Mouse (Mus musculus) midbrain, embryonic 16.5 days (tissue): ENCODE data around the gene Dlg4. TPM values are rescaled to one million over a fixed set of nuclear protein-coding genes. Genes with fewer than 3 reads are reported as not detected.
A peak's percentile ranks its signal among the peaks of the same experiment; 100 is the strongest.

ENCODE experiments used
- ATAC-seq: fragments of 200-750 bp; cut with Nextera tagmentation; 2 replicates; pipeline ENCODE4 v1.8.0; 2017; ENCODE audit warnings: moderate TSS enrichment
- H3K27ac ChIP-seq: fragments of 300-500 bp; sonication (generic); 2 replicates; pipeline ENCODE4 v1.5.1; 2014; ENCODE audit warnings: mild to moderate bottlenecking, low read length, mixed read lengths
- H3K27me3 ChIP-seq: fragments of 300-500 bp; sonication (generic); 2 replicates; pipeline ENCODE4 v1.6.1; 2014; ENCODE audit warnings: low read depth, low read length, mixed read lengths; ENCODE audit not compliant: control insufficient read depth, insufficient read depth
- H3K36me3 ChIP-seq: fragments of 300-500 bp; sonication (generic); 2 replicates; pipeline ENCODE4 v1.6.1; 2014; ENCODE audit warnings: mild to moderate bottlenecking, low read length, moderate library complexity, mixed read lengths; ENCODE audit not compliant: control insufficient read depth, insufficient read depth
- H3K4me1 ChIP-seq: fragments of 300-500 bp; sonication (generic); 2 replicates; pipeline ENCODE4 v1.6.1; 2014; ENCODE audit warnings: mild to moderate bottlenecking, low read length, mixed read lengths; ENCODE audit not compliant: control insufficient read depth, insufficient read depth
- H3K4me2 ChIP-seq: fragments of 300-500 bp; sonication (generic); 2 replicates; pipeline ENCODE4 v1.6.1; 2014; ENCODE audit warnings: mild to moderate bottlenecking, low read length, mixed read lengths
- H3K4me3 ChIP-seq: fragments of 300-500 bp; sonication (generic); 2 replicates; pipeline ENCODE4 v1.5.1; 2014; ENCODE audit warnings: low read depth, mild to moderate bottlenecking, low read length, moderate library complexity, mixed read lengths
- H3K9ac ChIP-seq: fragments of 300-500 bp; sonication (generic); 2 replicates; pipeline ENCODE4 v1.6.1; 2014; ENCODE audit warnings: low read depth, low read length, mixed read lengths
- H3K9me3 ChIP-seq: fragments of 300-500 bp; sonication (generic); replicated peaks from 2 replicates; pipeline ENCODE4 v1.6.1; 2014; ENCODE audit warnings: mild to moderate bottlenecking, low read length, mixed read lengths; ENCODE audit not compliant: control insufficient read depth, poor library complexity, severe bottlenecking
- WGBS: fragments of 180-500 bp; shearing (Covaris S2); extraction: QIAGEN DNeasy Blood & Tissue Kit; methylation state at CpG from one replicate; pipeline ENCODE4 v1.1.7; 2014; 5-methylcytosine and 5-hydroxymethylcytosine counted together
- microRNA counts: library from miRNA; unstranded; fragments of <30 nt; microRNA quantifications from one replicate; lab custom pipeline; 2016
- microRNA-seq: library from miRNA; unstranded; fragments of <30 nt; microRNA quantifications from one replicate; pipeline ENCODE4, GENCODE M21; 2017
- polyA plus RNA-seq: library from polyadenylated mRNA; unstranded; fragments of >200 nt; fragmentation: Nextera tagmentation; extraction: Ambion mirVana; gene quantifications from 2 replicates; pipeline ENCODE4 v1.2.1, GENCODE M21; 2015

Gene Dlg4
- polyA plus RNA-seq, 1 experiment from 2014 or later, result 23.4 TPM

- no peaks in the 10 kb centered on the region for H3K4me1 ChIP-seq
- H3K4me3 ChIP-seq, result no peak within 1 kb of the TSS
- no peaks in the 10 kb centered on the region for H3K9me3 ChIP-seq
- no peak within 1 kb of the TSS for H3K4me2 ChIP-seq
- no peaks in the 10 kb centered on the region for H3K36me3 ChIP-seq
- H3K27me3 ChIP-seq, result no peaks in the 10 kb centered on the region
- H3K27ac ChIP-seq, result no peak within 1 kb of the TSS
- no peak within 1 kb of the TSS for H3K9ac ChIP-seq
- WGBS, result 84% methylated on average over 12 of the region's 12 CpGs
- ATAC-seq, result no peak
Observed at GRCm38 (mm10) chr11:70091986-70092783, 75.4 kb downstream of the Dlg4 start, which contains the start of gene Asgr2. TSS of gene Asgr2 (plus strand) at chr11:70092644.

MicroRNAs within 50 kb of the gene (microRNA counts, 519-probe panel; counts per million panel counts)
- microRNA mmu-miR-324-3p (lab: Ali Mortazavi, UCI) (386 counts per million, percentile 18 among the panel's probes with 10 or more counts), microRNA mmu-miR-324-5p (lab: Ali Mortazavi, UCI) (2,211 counts per million, percentile 63 among the panel's probes with 10 or more counts)

Small RNAs within 50 kb of the gene (microRNA-seq; reads per million reads assigned to microRNA genes)
- gene Gm44349, result not detected
- 4,028 reads per million, percentile 89 among the genes with 10 or more reads in this experiment for gene Mir324

Other genes starting within 250 kb of the Dlg4 start
- gene Chrnb1, start 221.0 kb upstream of the Dlg4 start, polyA plus RNA-seq, result 1.4 and 1.6 TPM in 2 replicates
- 4.1 and 4.5 TPM in 2 replicates for gene Fgf11, start 215.1 kb upstream of the Dlg4 start, polyA plus RNA-seq
- 0.54 and 0.56 TPM in 2 replicates for gene Tmem102, start 211.3 kb upstream of the Dlg4 start, polyA plus RNA-seq
- gene Gm39566, start 201.6 kb upstream of the Dlg4 start, polyA plus RNA-seq, result not detected in 2 replicates
- gene Spem2, start 198.5 kb upstream of the Dlg4 start, polyA plus RNA-seq, result not detected in 2 replicates
- 0.24 and 0.68 TPM in 2 replicates for gene Spem1, start 194.8 kb upstream of the Dlg4 start, polyA plus RNA-seq
- 20.6 and 21.5 TPM in 2 replicates for gene Nlgn2, start 179.2 kb upstream of the Dlg4 start, polyA plus RNA-seq
- 271 and 312 TPM in 2 replicates for gene Tmem256, start 178.4 kb upstream of the Dlg4 start, polyA plus RNA-seq
- gene Plscr3, start 170.6 kb upstream of the Dlg4 start, polyA plus RNA-seq, result 46.3 and 48.1 TPM in 2 replicates
- gene Tnk1, start 158.2 kb upstream of the Dlg4 start, polyA plus RNA-seq, result 0.11 and 0.35 TPM in 2 replicates
- not detected in 2 replicates for gene Tmem95, start 138.9 kb upstream of the Dlg4 start, polyA plus RNA-seq
- gene Kctd11, start 135.5 kb upstream of the Dlg4 start, polyA plus RNA-seq, result 1.3 and 1.9 TPM in 2 replicates
- 0.26 and 0.42 TPM in 2 replicates for gene Acap1, start 121.4 kb upstream of the Dlg4 start, polyA plus RNA-seq
- gene 2810408A11Rik, start 116.0 kb upstream of the Dlg4 start, polyA plus RNA-seq, result 6.6 and 7.4 TPM in 2 replicates
- gene Neurl4, start 115.9 kb upstream of the Dlg4 start, polyA plus RNA-seq, result 18.7 and 24.1 TPM in 2 replicates
- 70.3 TPM in 2 replicates for gene Gps2, start 103.1 kb upstream of the Dlg4 start, polyA plus RNA-seq
- 1,061 and 1,062 TPM in 2 replicates for gene Eif5a, start 95.0 kb upstream of the Dlg4 start, polyA plus RNA-seq
- gene Ybx2, start 81.1 kb upstream of the Dlg4 start, polyA plus RNA-seq, result 5.1 and 7.2 TPM in 2 replicates
- 3.1 and 3.2 TPM in 2 replicates for gene Slc2a4, start 68.8 kb upstream of the Dlg4 start, polyA plus RNA-seq
- gene Cldn7, start 52.2 kb upstream of the Dlg4 start, polyA plus RNA-seq, result 0.40 and 0.70 TPM in 2 replicates
- gene Ctdnep1, start 35.8 kb upstream of the Dlg4 start, polyA plus RNA-seq, result 23.0 and 24.4 TPM in 2 replicates
- gene Elp5, start 34.4 kb upstream of the Dlg4 start, polyA plus RNA-seq, result 162 and 173 TPM in 2 replicates
- 527 and 528 TPM in 2 replicates for gene Gabarap, start 25.8 kb upstream of the Dlg4 start, polyA plus RNA-seq
- gene Phf23, start 21.2 kb upstream of the Dlg4 start, polyA plus RNA-seq, result 51.2 and 58.6 TPM in 2 replicates
- gene Dvl2, start 16.3 kb upstream of the Dlg4 start, polyA plus RNA-seq, result 21.9 and 26.1 TPM in 2 replicates
- gene Acadvl, start 1.5 kb upstream of the Dlg4 start, polyA plus RNA-seq, result 56.3 and 61.6 TPM in 2 replicates
- 2.3 and 3.0 TPM in 2 replicates for gene Asgr1, start 37.1 kb downstream of the Dlg4 start, polyA plus RNA-seq
- gene Asgr2, start 75.7 kb downstream of the Dlg4 start, polyA plus RNA-seq, result not detected in 2 replicates
- gene Mgl2, start 113.4 kb downstream of the Dlg4 start, polyA plus RNA-seq, result 1.1 and 1.2 TPM in 2 replicates
- 0.48 and 1.1 TPM in 2 replicates for gene Clec10a, start 139.3 kb downstream of the Dlg4 start, polyA plus RNA-seq
- gene Slc16a11, start 195.8 kb downstream of the Dlg4 start, polyA plus RNA-seq, result 6.9 and 7.8 TPM in 2 replicates
- gene Slc16a13, start 204.1 kb downstream of the Dlg4 start, polyA plus RNA-seq, result 12.7 and 13.6 TPM in 2 replicates
- 5.1 and 5.3 TPM in 2 replicates for gene Bcl6b, start 212.9 kb downstream of the Dlg4 start, polyA plus RNA-seq
- gene 0610010K14Rik, start 221.0 kb downstream of the Dlg4 start, polyA plus RNA-seq, result 165 and 167 TPM in 2 replicates
- gene Gm21988, start 222.9 kb downstream of the Dlg4 start, polyA plus RNA-seq, result 12.0 and 12.7 TPM in 2 replicates
- 368 and 379 TPM in 2 replicates for gene Rnasek, start 222.9 kb downstream of the Dlg4 start, polyA plus RNA-seq
- gene Alox12, start 238.4 kb downstream of the Dlg4 start, polyA plus RNA-seq, result 0.34 and 0.49 TPM in 2 replicates